Mouse (Mus musculus) heart, embryonic 14.5 days (tissue): ENCODE data around the gene Nfkbie. TPM values are rescaled to one million over a fixed set of nuclear protein-coding genes. Genes with fewer than 3 reads are reported as not detected.
A peak's percentile ranks its signal among the peaks of the same experiment; 100 is the strongest.

Source experiments
- ATAC-seq: fragments of 200-750 bp; cut with Nextera tagmentation; 2 replicates; pipeline ENCODE4 v1.8.0; 2017; ENCODE audit warnings: low read depth, moderate TSS enrichment; ENCODE audit not compliant: insufficient number of reproducible peaks, insufficient read depth, low FRiP score
- H3K27ac ChIP-seq, 2 experiments: fragments of 200-500 bp in 1 of 2; fragments of 300-500 bp in 1 of 2; sonication (generic) in 1 of 2; replicated peaks in 1 of 2; 2 replicates each; pipeline ENCODE4 v1.5.1; 2012 to 2014; ENCODE audit warnings: low read depth in 2 of 2, low read length in 2 of 2, control low read depth in 1 of 2, mild to moderate bottlenecking in 1 of 2, mixed read lengths in 1 of 2; ENCODE audit not compliant: control insufficient read depth in 1 of 2, insufficient read depth in 1 of 2
- H3K27me3 ChIP-seq: fragments of 300-500 bp; sonication (generic); 2 replicates; pipeline ENCODE4 v1.6.1; 2014; ENCODE audit warnings: mild to moderate bottlenecking, low read length, control low read depth; ENCODE audit not compliant: control insufficient read depth, insufficient read depth
- H3K36me3 ChIP-seq: fragments of 300-500 bp; sonication (generic); 2 replicates; pipeline ENCODE4 v1.6.1; 2014; ENCODE audit warnings: mild to moderate bottlenecking, control low read depth, low read length, mixed read lengths; ENCODE audit not compliant: control insufficient read depth, insufficient read depth
- H3K4me1 ChIP-seq, 2 experiments: fragments of 200-500 bp in 1 of 2; fragments of 300-500 bp in 1 of 2; sonication (generic) in 1 of 2; 2 replicates each; pipeline ENCODE4 v1.6.1; 2012 to 2014; ENCODE audit warnings: low read length in 2 of 2, control low read depth in 1 of 2, mixed read lengths in 1 of 2; ENCODE audit not compliant: control insufficient read depth in 2 of 2, insufficient read depth in 2 of 2
- H3K4me2 ChIP-seq: fragments of 300-500 bp; sonication (generic); 2 replicates; pipeline ENCODE4 v1.6.1; 2014; ENCODE audit warnings: mild to moderate bottlenecking, low read length
- H3K4me3 ChIP-seq, 2 experiments: fragments of 200-500 bp in 1 of 2; fragments of 300-500 bp in 1 of 2; sonication (generic) in 1 of 2; 2 replicates each; pipeline ENCODE4 v1.5.1; 2012 to 2014; ENCODE audit warnings: low read length in 2 of 2, mild to moderate bottlenecking in 2 of 2, control low read depth in 1 of 2, low read depth in 1 of 2, moderate library complexity in 1 of 2; ENCODE audit not compliant: control insufficient read depth in 1 of 2, insufficient read depth in 1 of 2
- H3K9ac ChIP-seq: fragments of 300-500 bp; sonication (generic); 2 replicates; pipeline ENCODE4 v1.6.1; 2014; ENCODE audit warnings: mild to moderate bottlenecking, low read length
- H3K9me3 ChIP-seq: fragments of 300-500 bp; sonication (generic); 2 replicates; pipeline ENCODE4 v1.6.1; 2016; ENCODE audit warnings: low read length, control low read depth; ENCODE audit not compliant: control insufficient read depth
- WGBS: fragments of 180-500 bp; shearing (Covaris S2); extraction: QIAGEN DNeasy Blood & Tissue Kit; methylation state at CpG from one replicate; pipeline ENCODE4 v1.1.7; 2014; 5-methylcytosine and 5-hydroxymethylcytosine counted together
- polyA plus RNA-seq: library from polyadenylated mRNA; unstranded; fragments of >200 nt; fragmentation: Nextera tagmentation; extraction: Ambion mirVana; gene quantifications from 2 replicates; pipeline ENCODE4 v1.2.1, GENCODE M21; 2014

Gene Nfkbie
- polyA plus RNA-seq, 1 experiment from 2014 or later: 2.9 TPM

GRCm38 (mm10) chr17:45569999-45570398 is 14.5 kb downstream of the Nfkbie start:
- peak overlapping the region; percentile 36; the same call in 1 of the 2 replicates for H3K9ac ChIP-seq
- H3K27me3 ChIP-seq: no peaks in the 10 kb centered on the region
- no peak overlapping the region for H3K4me2 ChIP-seq
- no peak overlapping the region for H3K27ac ChIP-seq
- ATAC-seq: no peak
- H3K36me3 ChIP-seq: peaks cover 72% of the 10 kb centered on the region
- no peak overlapping the region for H3K4me3 ChIP-seq
- 79% methylated on average over 4 of the region's 4 CpGs for WGBS
- H3K4me1 ChIP-seq: peaks cover 10 to 28% of the 10 kb centered on the region in 2 experiments; a peak in 3 of 4 replicates
- no peaks in the 10 kb centered on the region for H3K9me3 ChIP-seq

- peak overlapping the region; percentile 100 for H3K9ac ChIP-seq
- peak overlapping the region; percentile 97 to 100 for H3K4me3 ChIP-seq
- ATAC-seq: peak; percentile 54
- no peaks in the 10 kb centered on the region for H3K27me3 ChIP-seq
- H3K27ac ChIP-seq: peak overlapping the region; percentile 97 to 99
- H3K9me3 ChIP-seq: no peaks in the 10 kb centered on the region
- peaks cover 48% of the 10 kb centered on the region for H3K36me3 ChIP-seq
- WGBS: under 1% methylated on average over 54 of the region's 57 CpGs
- peaks cover 6 to 28% of the 10 kb centered on the region in 2 experiments; a peak in 3 of 4 replicates for H3K4me1 ChIP-seq
- H3K4me2 ChIP-seq: peak overlapping the region; percentile 92
Observed at GRCm38 (mm10) chr17:45572103-45573086, 16.9 kb downstream of the Nfkbie start.

GRCm38 (mm10) chr17:45573087-45573779 is 17.7 kb downstream of the Nfkbie start, which contains the start of gene Hsp90ab1:
TSS of gene Hsp90ab1 (minus strand) at chr17:45573271.
- Histone ChIP-seq H3K36me3 (peaks cover 40% of the 10 kb centered on the region), H3K27ac (peak within 1 kb of the TSS; percentile 99), H3K4me1 (peaks cover 8 to 32% of the 10 kb centered on the region in 2 experiments), H3K4me3 (peak within 1 kb of the TSS; percentile 97 to 100), H3K4me2 (peak within 1 kb of the TSS; percentile 92), H3K9ac (peak within 1 kb of the TSS; percentile 100), H3K9me3 (no peaks in the 10 kb centered on the region), H3K27me3 (no peaks in the 10 kb centered on the region)
- under 1% methylated on average over 41 of the region's 41 CpGs for WGBS
- ATAC-seq: peak; percentile 84

GRCm38 (mm10) chr17:45573780-45574123 is 18.2 kb downstream of the Nfkbie start:
- Histone ChIP-seq H3K4me1 (peaks cover 13 to 36% of the 10 kb centered on the region in 2 experiments), H3K36me3 (peaks cover 34% of the 10 kb centered on the region), H3K9ac (peak overlapping the region; percentile 100), H3K4me2 (peak overlapping the region; percentile 92), H3K27me3 (no peaks in the 10 kb centered on the region), H3K4me3 (peak overlapping the region; percentile 97 to 100), H3K9me3 (no peaks in the 10 kb centered on the region), H3K27ac (peak overlapping the region; percentile 99)
- ATAC-seq: peak; percentile 71
- under 1% methylated on average over 18 of the region's 18 CpGs for WGBS

GRCm38 (mm10) chr17:45574129-45574761 is 18.7 kb downstream of the Nfkbie start:
- Histone ChIP-seq H3K4me1 (peaks cover 13 to 36% of the 10 kb centered on the region in 2 experiments), H3K9ac (peak overlapping the region; percentile 100), H3K27ac (peak overlapping the region; percentile 99), H3K9me3 (no peaks in the 10 kb centered on the region), H3K36me3 (peaks cover 29% of the 10 kb centered on the region), H3K4me2 (peak overlapping the region; percentile 92), H3K4me3 (peak overlapping the region; percentile 97 to 100), H3K27me3 (no peaks in the 10 kb centered on the region)
- 1% methylated on average over 17 of the region's 17 CpGs for WGBS
- no peak; the same call in 1 of the 2 replicates for ATAC-seq

GRCm38 (mm10) chr17:45575123-45575897 is 19.8 kb downstream of the Nfkbie start:
- Histone ChIP-seq H3K9ac (peak overlapping the region; percentile 100), H3K4me2 (peak overlapping the region; percentile 92), H3K4me1 (peaks cover 13 to 32% of the 10 kb centered on the region in 2 experiments), H3K9me3 (no peaks in the 10 kb centered on the region), H3K4me3 (no peak overlapping the region), H3K27ac (peak overlapping the region in 1 of 2 experiments; percentile 99; a peak in 1 of 4 replicates), H3K36me3 (peaks cover 19% of the 10 kb centered on the region), H3K27me3 (no peaks in the 10 kb centered on the region)
- WGBS: 90% methylated on average over 8 of the region's 8 CpGs
- ATAC-seq: no peak
